ENCODE assay signal across 16 mouse cellular contexts in genomic region chr15:36334436-36335113, GRCm38 (mm10).
A peak's percentile ranks its signal among the peaks of the same experiment; 100 is the strongest.
DNase-seq lines count a peak whose midpoint lies in the region; ATAC-seq and TF ChIP-seq lines count a peak whose summit lies in the region.
"Had no signal": no experiment of that assay in that cellular context is flagged by ENCODE, and none has a peak within 500 bp of the region (broad histone marks: within the 10 kb centered on the region; RNA-seq: fewer than 3 reads in every experiment).

No protein-coding gene starts in this region.

- peaks cover 31% of the 10 kb centered on the region for H3K4me1 ChIP-seq in liver, postnatal 0 days (ENCODE audit: insufficient read depth)
- H3K4me1 ChIP-seq in liver, embryonic 11.5 days (replicated peaks; ENCODE audit: control insufficient read depth, insufficient read depth, low read length): peaks cover 7% of the 10 kb centered on the region
- H3K4me1 ChIP-seq: forebrain, embryonic 15.5 days; hindbrain, embryonic 15.5 days; limb, embryonic 15.5 days; neural tube, embryonic 12.5 days had no signal

- no peak overlapping the region for H3K27ac ChIP-seq in liver, postnatal 0 days (ENCODE audit: low read depth)
- H3K27ac ChIP-seq in liver, embryonic 11.5 days (ENCODE audit: low read depth, low read length): no peak overlapping the region
- H3K27ac ChIP-seq: forebrain, embryonic 15.5 days; gastrocnemius, adult 2 months; heart, adult 2 months; hindbrain, embryonic 15.5 days; limb, embryonic 15.5 days; neural tube, embryonic 12.5 days had no signal

- H3K9me3 ChIP-seq in liver, postnatal 0 days (ENCODE audit: low read length): no peaks in the 10 kb centered on the region
- H3K9me3 ChIP-seq in liver, embryonic 11.5 days (ENCODE audit: control insufficient read depth, low read length): no peaks in the 10 kb centered on the region
- H3K9me3 ChIP-seq: forebrain, embryonic 15.5 days; hindbrain, embryonic 15.5 days; limb, embryonic 15.5 days; neural tube, embryonic 12.5 days had no signal

- 46% methylated on average over 9 of the region's 9 CpGs for WGBS in liver, postnatal 0 days (ENCODE audit: insufficient replicate concordance)
- WGBS in liver, embryonic 11.5 days: 51% methylated on average over 9 of the region's 9 CpGs

- no peak for TF ChIP-seq CTCF in liver, postnatal 0 days (IDR thresholded peaks at IDR 0.05; ENCODE audit: low read depth)

- ATAC-seq in liver, postnatal 0 days: peak; percentile 53
- no peak for ATAC-seq in liver, embryonic 11.5 days (replicated peaks; ENCODE audit: low FRiP score)
- ATAC-seq: forebrain, embryonic 15.5 days had no signal

- DNase-seq in liver, postnatal 0 days: no peak
- DNase-seq in liver, embryonic 11.5 days (ENCODE audit: low spot score): no peak
- peak; percentile 53 for DNase-seq in adipocyte (ENCODE audit: low spot score)
- DNase-seq in adrenal gland, adult 8-10 months: peak; percentile 83
- DNase-seq in fibroblast of lung, adult 2 months (ENCODE audit: low read depth): peak; percentile 30
- no peak for DNase-seq in frontal cortex, postnatal 25 days (ENCODE audit: low spot score in 2 of 2)
- DNase-seq in thymus, postnatal 0 days (ENCODE audit: low spot score): no peak
- DNase-seq: embryo, embryonic 11 days; gastrocnemius, adult 2 months; heart, adult 2 months; heart, postnatal 10 days; kidney, adult 18-20 months had no signal

- H3K4me2 ChIP-seq in liver, postnatal 0 days (ENCODE audit: low read depth, low read length): no peak overlapping the region
- H3K4me2 ChIP-seq in liver, embryonic 11.5 days: no peak overlapping the region
- H3K4me2 ChIP-seq: forebrain, embryonic 15.5 days; hindbrain, embryonic 15.5 days; limb, embryonic 15.5 days; neural tube, embryonic 12.5 days had no signal

- H3K9ac ChIP-seq in liver, postnatal 0 days (replicated peaks): no peak overlapping the region
- no peak overlapping the region for H3K9ac ChIP-seq in liver, embryonic 11.5 days (ENCODE audit: low read depth, low read length)
- H3K9ac ChIP-seq: forebrain, embryonic 15.5 days; hindbrain, embryonic 15.5 days; limb, embryonic 15.5 days; neural tube, embryonic 12.5 days had no signal

- H3K27me3 ChIP-seq in liver, postnatal 0 days (ENCODE audit: insufficient read depth, low read length): no peaks in the 10 kb centered on the region
- no peaks in the 10 kb centered on the region; the same call in 1 of the 2 replicates for H3K27me3 ChIP-seq in liver, embryonic 11.5 days (replicated peaks; ENCODE audit: control insufficient read depth, insufficient read depth, low read length)
- H3K27me3 ChIP-seq: forebrain, embryonic 15.5 days; hindbrain, embryonic 15.5 days; limb, embryonic 15.5 days; neural tube, embryonic 12.5 days had no signal

- no peaks in the 10 kb centered on the region for H3K36me3 ChIP-seq in liver, postnatal 0 days (replicated peaks; ENCODE audit: insufficient read depth, low read length)
- no peaks in the 10 kb centered on the region for H3K36me3 ChIP-seq in liver, embryonic 11.5 days (ENCODE audit: control insufficient read depth, insufficient read depth, low read length)
- H3K36me3 ChIP-seq: forebrain, embryonic 15.5 days; hindbrain, embryonic 15.5 days; limb, embryonic 15.5 days; neural tube, embryonic 12.5 days had no signal

- TF ChIP-seq EP300 in liver, postnatal 0 days (IDR thresholded peaks at IDR 0.05; ENCODE audit: low read depth): no peak

- no peak overlapping the region for H3K4me3 ChIP-seq in liver, postnatal 0 days (ENCODE audit: low read depth, low read length)
- H3K4me3 ChIP-seq in liver, embryonic 11.5 days (ENCODE audit: low read depth, low read length): no peak overlapping the region
- H3K4me3 ChIP-seq: forebrain, embryonic 15.5 days; gastrocnemius, adult 2 months; heart, adult 2 months; hindbrain, embryonic 15.5 days; limb, embryonic 15.5 days; neural tube, embryonic 12.5 days had no signal

Comparison
In these comparisons a context has a peak if more than half of its experiments do, and no peak if none do; other contexts are left out.
1. DNase-seq: peak in adipocyte (single experiment), adrenal gland, adult 8-10 months (single experiment) and fibroblast of lung, adult 2 months (single experiment); none in liver, postnatal 0 days (single experiment), liver, embryonic 11.5 days (single experiment), frontal cortex, postnatal 25 days (0 of 2) and thymus, postnatal 0 days (single experiment).